Mouse (Mus musculus): ENCODE results near the gene Olfr837. TPM values are rescaled to one million over a fixed set of nuclear protein-coding genes. Genes with fewer than 3 reads are reported as not detected.

Gene Olfr837
- not detected for polyA plus RNA-seq (2015; fragmentation: Illumina TruSeq; extraction: RNeasy Lipid Tissue Mini Kit (QIAGEN cat#74804); ENCODE audit: insufficient read depth, low replicate concordance)

GRCm38 (mm10) chr9:19136017-19136416 lies at the start of gene Olfr837:
Gene Olfr837 (plus strand): TSS chr9:19136317.

DNA sequence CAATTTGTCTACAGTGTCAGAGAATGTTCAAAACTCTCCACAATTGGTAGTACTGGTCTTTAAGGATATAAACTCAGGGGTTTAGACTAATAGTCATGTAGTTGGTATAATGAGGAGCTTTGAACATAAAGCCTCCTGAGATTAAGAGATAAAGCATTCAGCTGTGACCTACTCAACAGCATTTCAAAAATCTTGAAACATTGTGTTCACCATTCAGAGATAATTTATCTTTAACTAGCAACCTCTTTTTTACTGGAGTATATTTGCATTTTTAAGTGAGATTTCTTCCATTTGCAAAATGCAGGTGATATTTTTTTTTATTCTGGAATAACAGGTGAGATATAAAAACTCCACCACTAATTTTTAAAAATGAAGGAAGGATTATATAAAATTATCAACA lies 16.0 kb upstream of the Olfr837 start, which contains the start of gene Olfr836:
Gene Olfr836, plus strand, starts transcription at position 301 of the 400 bp plus-strand sequence.

GRCm38 (mm10) chr9:19177212-19177611 lies 41.1 kb downstream of the Olfr837 start, which contains the start of gene Olfr839-ps1:
Gene Olfr839-ps1 (minus strand): TSS chr9:19177312.

Other genes with a start within 250 kb of the Olfr837 start
- gene Olfr832, start 199.2 kb upstream of the Olfr837 start, polyA plus RNA-seq (2015; fragmentation: Illumina TruSeq; extraction: RNeasy Lipid Tissue Mini Kit (QIAGEN cat#74804); ENCODE audit: insufficient read depth, low replicate concordance), result not detected
- not detected for gene Olfr834, start 148.3 kb upstream of the Olfr837 start, polyA plus RNA-seq (2015; fragmentation: Illumina TruSeq; extraction: RNeasy Lipid Tissue Mini Kit (QIAGEN cat#74804); ENCODE audit: insufficient read depth, low replicate concordance)
- gene Olfr835, start 103.6 kb upstream of the Olfr837 start, polyA plus RNA-seq (2015; fragmentation: Illumina TruSeq; extraction: RNeasy Lipid Tissue Mini Kit (QIAGEN cat#74804); ENCODE audit: insufficient read depth, low replicate concordance), result not detected
- gene Olfr836, start 15.9 kb upstream of the Olfr837 start, polyA plus RNA-seq (2015; fragmentation: Illumina TruSeq; extraction: RNeasy Lipid Tissue Mini Kit (QIAGEN cat#74804); ENCODE audit: insufficient read depth, low replicate concordance), result not detected
- gene Olfr839-ps1, start 41.0 kb downstream of the Olfr837 start, polyA plus RNA-seq (2015; fragmentation: Illumina TruSeq; extraction: RNeasy Lipid Tissue Mini Kit (QIAGEN cat#74804); ENCODE audit: insufficient read depth, low replicate concordance), result not detected
- gene Olfr843, start 115.7 kb downstream of the Olfr837 start, polyA plus RNA-seq (2015; fragmentation: Illumina TruSeq; extraction: RNeasy Lipid Tissue Mini Kit (QIAGEN cat#74804); ENCODE audit: insufficient read depth, low replicate concordance), result not detected
- gene Olfr844, start 180.0 kb downstream of the Olfr837 start, polyA plus RNA-seq (2015; fragmentation: Illumina TruSeq; extraction: RNeasy Lipid Tissue Mini Kit (QIAGEN cat#74804); ENCODE audit: insufficient read depth, low replicate concordance), result not detected
- gene Olfr845, start 200.1 kb downstream of the Olfr837 start, polyA plus RNA-seq (2015; fragmentation: Illumina TruSeq; extraction: RNeasy Lipid Tissue Mini Kit (QIAGEN cat#74804); ENCODE audit: insufficient read depth, low replicate concordance), result not detected
- not detected for gene Olfr846, start 227.7 kb downstream of the Olfr837 start, polyA plus RNA-seq (2015; fragmentation: Illumina TruSeq; extraction: RNeasy Lipid Tissue Mini Kit (QIAGEN cat#74804); ENCODE audit: insufficient read depth, low replicate concordance)
- gene Olfr847, start 242.4 kb downstream of the Olfr837 start, polyA plus RNA-seq (2015; fragmentation: Illumina TruSeq; extraction: RNeasy Lipid Tissue Mini Kit (QIAGEN cat#74804); ENCODE audit: insufficient read depth, low replicate concordance), result not detected

All from spleen, adult 10 weeks (tissue).